Mouse (Mus musculus): ENCODE results near the gene Il12rb2. TPM values are rescaled to one million over a fixed set of nuclear protein-coding genes. Genes with fewer than 3 reads are reported as not detected.

Il12rb2 gene
- total RNA-seq (2012; rRNA removed) (0.19 and 0.39 TPM in 2 replicates), polyA plus RNA-seq (2012; ENCODE audit: insufficient read depth in 1 of 2, insufficient read length in 2 of 2, low read depth in 1 of 2, low replicate concordance in 2 of 2, missing spikeins in 1 of 2) (under 1 TPM in 1 of 2 experiments, not detected in 1; 0.11 TPM)

GRCm38 (mm10) chr6:67375982-67376391, at the start of gene Il12rb2:
Gene Il12rb2 (minus strand): TSS chr6:67376188.
- Histone ChIP-seq H3K27ac (ENCODE audit: control insufficient read depth, low read depth, low read length) (no peak within 1 kb of the TSS), H3K9me3 (replicated peaks; ENCODE audit: insufficient read depth, low read length) (no peaks in the 10 kb centered on the region), H3K4me1 (ENCODE audit: control insufficient read depth in 1 of 2, insufficient read depth in 2 of 2, low read length in 2 of 2) (no peaks in the 10 kb centered on the region), H3K27me3 (ENCODE audit: control insufficient read depth in 1 of 2, insufficient read depth in 2 of 2, low read length in 2 of 2) (peaks cover 0 to 2% of the 10 kb centered on the region in 2 experiments; a peak in 3 of 4 replicates), H3K9ac (ENCODE audit: control insufficient read depth, low read depth, low read length, poor library complexity, severe bottlenecking) (peak within 1 kb of the TSS; percentile 26; the same call in 1 of the 2 replicates), H3K79me2 (ENCODE audit: control insufficient read depth, insufficient read depth, low read length, poor library complexity) (no peaks in the 10 kb centered on the region), H3K4me3 (ENCODE audit: control insufficient read depth in 1 of 2, insufficient read depth in 1 of 2, low read depth in 2 of 2, low read length in 2 of 2) (peak within 1 kb of the TSS; percentile 42 to 48), H3K36me3 (ENCODE audit: control insufficient read depth in 1 of 2, insufficient read depth in 2 of 2, low read length in 2 of 2) (no peaks in the 10 kb centered on the region)
- peak; percentile 80 for DNase-seq (ENCODE audit: low read depth, low spot score)
- TF ChIP-seq TBP (IDR thresholded peaks at IDR 0.05; ENCODE audit: low read depth, low read length) (no peak), KAT2A (conservative IDR thresholded peaks at IDR 0.05; ENCODE audit: low read depth, low read length) (no peak), JUND (IDR thresholded peaks at IDR 0.05; ENCODE audit: low read depth, low read length) (no peak), BHLHE40 (IDR thresholded peaks at IDR 0.05; ENCODE audit: borderline replicate concordance, low read depth, low read length) (no peak), MAX (IDR thresholded peaks at IDR 0.05; ENCODE audit: low read length) (peak; percentile 39; the same call in 1 of the 2 replicates), MYC (IDR thresholded peaks at IDR 0.05; ENCODE audit: low read depth, low read length) (peak; percentile 73), CHD1 (IDR thresholded peaks at IDR 0.05; ENCODE audit: low read depth, low read length) (no peak), RCOR1 (IDR thresholded peaks at IDR 0.05; ENCODE audit: low read depth, low read length) (no peak), TAL1 (IDR thresholded peaks at IDR 0.05; ENCODE audit: low read length) (no peak), CTCF (IDR thresholded peaks at IDR 0.05 in 2 of 3, conservative IDR thresholded peaks at IDR 0.05 in 1 of 3; ENCODE audit: control insufficient read depth in 1 of 3, insufficient read depth in 1 of 3, low read depth in 2 of 3, low read length in 3 of 3, poor library complexity in 1 of 3, severe bottlenecking in 1 of 3) (no peak), CHD2 (IDR thresholded peaks at IDR 0.05; ENCODE audit: low read length) (no peak), MAFK (IDR thresholded peaks at IDR 0.05; ENCODE audit: borderline replicate concordance, low read depth, low read length) (no peak), ZKSCAN1 (IDR thresholded peaks at IDR 0.05; ENCODE audit: low read depth, low read length) (no peak), POLR2AphosphoS2 (IDR thresholded peaks at IDR 0.05; ENCODE audit: low read length) (no peak), SIN3A (IDR thresholded peaks at IDR 0.05; ENCODE audit: low read length) (no peak), E2F4 (IDR thresholded peaks at IDR 0.05; ENCODE audit: borderline replicate concordance, low read depth, low read length) (no peak), MEF2A (IDR thresholded peaks at IDR 0.05; ENCODE audit: extremely low read depth, insufficient replicate concordance, low read depth, low read length, poor library complexity, severe bottlenecking) (no peak), MAZ (IDR thresholded peaks at IDR 0.05; ENCODE audit: low read depth, low read length) (no peak), MXI1 (IDR thresholded peaks at IDR 0.05; ENCODE audit: low read depth, low read length) (peak; percentile 43; the same call in 1 of the 2 replicates), HCFC1 (IDR thresholded peaks at IDR 0.05; ENCODE audit: low read depth, low read length) (no peak), ZNF384 (IDR thresholded peaks at IDR 0.05; ENCODE audit: low read depth, low read length) (no peak)

- no peak for DNase-seq (ENCODE audit: low read depth, low spot score)
- no peak for TF ChIP-seq POLR2AphosphoS2 (IDR thresholded peaks at IDR 0.05; ENCODE audit: low read length)
- no peak for TF ChIP-seq MXI1 (IDR thresholded peaks at IDR 0.05; ENCODE audit: low read depth, low read length)
- TF ChIP-seq ZC3H11A (IDR thresholded peaks at IDR 0.05; ENCODE audit: low read depth, low read length), result no peak
- TF ChIP-seq NRF1 (IDR thresholded peaks at IDR 0.05; ENCODE audit: insufficient read depth, low read depth, low read length, poor library complexity, severe bottlenecking), result no peak
- TF ChIP-seq CTCF (IDR thresholded peaks at IDR 0.05 in 2 of 3, conservative IDR thresholded peaks at IDR 0.05 in 1 of 3; ENCODE audit: control insufficient read depth in 1 of 3, insufficient read depth in 1 of 3, low read depth in 2 of 3, low read length in 3 of 3, poor library complexity in 1 of 3, severe bottlenecking in 1 of 3), result no peak
- no peak for TF ChIP-seq MEF2A (IDR thresholded peaks at IDR 0.05; ENCODE audit: extremely low read depth, insufficient replicate concordance, low read depth, low read length, poor library complexity, severe bottlenecking)
- TF ChIP-seq TBP (IDR thresholded peaks at IDR 0.05; ENCODE audit: low read depth, low read length), result no peak
- TF ChIP-seq POLR2AphosphoS5 (IDR thresholded peaks at IDR 0.05; ENCODE audit: borderline replicate concordance, low read depth, low read length), result no peak
- no peak for TF ChIP-seq GATA1 (IDR thresholded peaks at IDR 0.05; ENCODE audit: low read depth, low read length)
- no peak for TF ChIP-seq ELF1 (IDR thresholded peaks at IDR 0.05; ENCODE audit: low read depth, low read length)
- no peak for TF ChIP-seq HCFC1 (IDR thresholded peaks at IDR 0.05; ENCODE audit: low read depth, low read length)
- TF ChIP-seq TCF12 (IDR thresholded peaks at IDR 0.05; ENCODE audit: low read depth, low read length), result no peak
- TF ChIP-seq ZMIZ1 (IDR thresholded peaks at IDR 0.05; ENCODE audit: low read depth, low read length), result no peak
- no peak for TF ChIP-seq MYB (IDR thresholded peaks at IDR 0.05; ENCODE audit: low read depth, low read length)
- no peak for TF ChIP-seq UBTF (IDR thresholded peaks at IDR 0.05; ENCODE audit: borderline replicate concordance, insufficient read depth, low read depth, low read length)
- no peak for TF ChIP-seq MAX (IDR thresholded peaks at IDR 0.05; ENCODE audit: low read length)
These were observed 45.8 kb upstream of the Il12rb2 start for GRCm38 (mm10) chr6:67421761-67422160.

More at GRCm38 (mm10) chr6:67421761-67422160, 45.8 kb upstream of the Il12rb2 start:
- Histone ChIP-seq H3K9me3 (replicated peaks; ENCODE audit: insufficient read depth, low read length) (no peaks in the 10 kb centered on the region), H3K27ac (ENCODE audit: control insufficient read depth, low read depth, low read length) (no peak overlapping the region), H3K4me3 (ENCODE audit: control insufficient read depth in 1 of 2, insufficient read depth in 1 of 2, low read depth in 2 of 2, low read length in 2 of 2) (no peak overlapping the region), H3K4me1 (ENCODE audit: control insufficient read depth in 1 of 2, insufficient read depth in 2 of 2, low read length in 2 of 2) (no peaks in the 10 kb centered on the region), H3K36me3 (ENCODE audit: control insufficient read depth in 1 of 2, insufficient read depth in 2 of 2, low read length in 2 of 2) (no peaks in the 10 kb centered on the region), H3K9ac (ENCODE audit: control insufficient read depth, low read depth, low read length, poor library complexity, severe bottlenecking) (no peak overlapping the region), H3K79me2 (ENCODE audit: control insufficient read depth, insufficient read depth, low read length, poor library complexity) (no peaks in the 10 kb centered on the region), H3K27me3 (ENCODE audit: control insufficient read depth in 1 of 2, insufficient read depth in 2 of 2, low read length in 2 of 2) (peaks cover 0 to 1% of the 10 kb centered on the region in 2 experiments; a peak in 3 of 4 replicates)

Data from MEL (cell line).